Comparison of ENCODE assay signal across 1 mouse cellular context in the genomic region with DNA sequence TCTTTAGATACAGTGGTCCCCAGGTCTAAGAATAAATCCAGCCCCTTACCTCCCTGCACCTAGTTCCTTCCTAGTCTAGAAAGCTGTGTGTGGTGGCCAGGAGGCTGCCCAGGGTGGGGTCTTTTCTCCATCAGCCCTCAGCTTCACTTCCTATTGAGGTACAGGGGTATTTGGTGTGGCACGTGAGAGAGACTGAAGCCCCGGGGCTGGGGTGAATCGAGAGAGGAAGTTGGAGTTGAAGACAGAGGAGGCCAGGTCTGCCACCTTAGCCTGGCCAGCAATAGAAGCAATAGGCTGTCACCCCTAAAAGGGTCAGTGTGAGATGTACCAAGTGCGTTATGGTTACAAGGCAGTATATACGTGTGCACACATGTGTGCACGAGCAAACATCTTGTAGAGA.
TF ChIP-seq lines count a peak whose summit lies in the region.

No protein-coding gene starts in this region.

TF ChIP-seq in CH12.LX, 34 proteins besides CTCF, POLR2A, EP300 and RAD21 (continued from another document):
- TF ChIP-seq JUN (IDR thresholded peaks at IDR 0.05; ENCODE audit: insufficient read depth, low read depth, low read length) = no peak
- TF ChIP-seq MAFK (IDR thresholded peaks at IDR 0.05; ENCODE audit: insufficient replicate concordance, low read length) = no peak
- TF ChIP-seq HCFC1 (IDR thresholded peaks at IDR 0.05; ENCODE audit: low read depth, low read length) = no peak
- no peak for TF ChIP-seq KAT2A (IDR thresholded peaks at IDR 0.05; ENCODE audit: insufficient replicate concordance, low read length)
- TF ChIP-seq GABPA (IDR thresholded peaks at IDR 0.05; ENCODE audit: insufficient replicate concordance, low read depth, low read length) = no peak
- no peak for TF ChIP-seq ZC3H11A (IDR thresholded peaks at IDR 0.05; ENCODE audit: low read depth, low read length)
- no peak for TF ChIP-seq USF1 (IDR thresholded peaks at IDR 0.05; ENCODE audit: low read depth, low read length)
- no peak for TF ChIP-seq ZMIZ1 (IDR thresholded peaks at IDR 0.05; ENCODE audit: low read depth, low read length)
- no peak for TF ChIP-seq E2F4 (IDR thresholded peaks at IDR 0.05; ENCODE audit: insufficient replicate concordance, low read depth, low read length)
- TF ChIP-seq BHLHE40 (IDR thresholded peaks at IDR 0.05; ENCODE audit: low read depth, low read length) = peak; percentile 96
- no peak for TF ChIP-seq SIN3A (IDR thresholded peaks at IDR 0.05; ENCODE audit: low read length)
- TF ChIP-seq UBTF (IDR thresholded peaks at IDR 0.05; ENCODE audit: low read depth, low read length) = no peak
- no peak for TF ChIP-seq NELFE (IDR thresholded peaks at IDR 0.05; ENCODE audit: low read depth, low read length)
- TF ChIP-seq TBP (conservative IDR thresholded peaks at IDR 0.05; ENCODE audit: low read depth, low read length) = no peak
- TF ChIP-seq PAX5 (IDR thresholded peaks at IDR 0.05; ENCODE audit: low read length) = no peak
- TF ChIP-seq CHD1 (IDR thresholded peaks at IDR 0.05; ENCODE audit: low read depth, low read length) = no peak; the same call in none of the 2 replicates
- no peak for TF ChIP-seq IRF4 (IDR thresholded peaks at IDR 0.05; ENCODE audit: low read depth, low read length)
- 0 out of 2 replicates have a peak, but pooled peaks have one; percentile 23 for TF ChIP-seq ETS1 (conservative IDR thresholded peaks at IDR 0.05; ENCODE audit: low read depth, low read length)
- no peak for TF ChIP-seq ELF1 (IDR thresholded peaks at IDR 0.05; ENCODE audit: low read depth, low read length)
- no peak for TF ChIP-seq RCOR1 (conservative IDR thresholded peaks at IDR 0.05; ENCODE audit: low read depth, low read length)
- no peak for TF ChIP-seq ZNF384 (IDR thresholded peaks at IDR 0.05; ENCODE audit: low read depth, low read length)
- no peak for TF ChIP-seq ZKSCAN1 (IDR thresholded peaks at IDR 0.05; ENCODE audit: borderline replicate concordance, low read depth, low read length)
- no peak for TF ChIP-seq NRF1 (IDR thresholded peaks at IDR 0.05; ENCODE audit: low read depth, low read length)
- no peak for TF ChIP-seq MXI1 (IDR thresholded peaks at IDR 0.05; ENCODE audit: low read depth, low read length)
- no peak for TF ChIP-seq SMC3 (IDR thresholded peaks at IDR 0.05; ENCODE audit: low read depth, low read length)
